Mouse (Mus musculus): ENCODE data around the gene Fmnl1.

Fmnl1 gene

GRCm38 (mm10) chr11:103184891-103185290, 14.0 kb downstream of the Fmnl1 start:
- DNase-seq (ENCODE audit: low read depth), result peak; percentile 74

GRCm38 (mm10) chr11:103192230-103192955, 21.5 kb downstream of the Fmnl1 start:
- DNase-seq (ENCODE audit: low read depth), result no peak

- no peak for DNase-seq (ENCODE audit: low read depth)
Measured at GRCm38 (mm10) chr11:103192956-103193824, 22.3 kb downstream of the Fmnl1 start.

- no peak for DNase-seq (ENCODE audit: low read depth)
Measured at GRCm38 (mm10) chr11:103193825-103194168, 22.9 kb downstream of the Fmnl1 start.

- no peak for DNase-seq (ENCODE audit: low read depth)
Measured at GRCm38 (mm10) chr11:103195236-103195635, 24.3 kb downstream of the Fmnl1 start.

GRCm38 (mm10) chr11:103195656-103196055, 24.7 kb downstream of the Fmnl1 start:
- DNase-seq (ENCODE audit: low read depth), result no peak

GRCm38 (mm10) chr11:103197340-103197739, 26.4 kb downstream of the Fmnl1 start:
- DNase-seq (ENCODE audit: low read depth), result no peak

GRCm38 (mm10) chr11:103198339-103198738, 27.4 kb downstream of the Fmnl1 start:
- DNase-seq (ENCODE audit: low read depth), result no peak

- DNase-seq (ENCODE audit: low read depth), result no peak
Measured at GRCm38 (mm10) chr11:103198911-103199803, 28.2 kb downstream of the Fmnl1 start.

- peak; percentile 94 for DNase-seq (ENCODE audit: low read depth)
Measured at GRCm38 (mm10) chr11:103201664-103202063, 30.8 kb downstream of the Fmnl1 start.

GRCm38 (mm10) chr11:103202376-103202775, 31.5 kb downstream of the Fmnl1 start:
- no peak for DNase-seq (ENCODE audit: low read depth)

GRCm38 (mm10) chr11:103206203-103206602, 35.3 kb downstream of the Fmnl1 start:
- no peak for DNase-seq (ENCODE audit: low read depth)

- no peak for DNase-seq (ENCODE audit: low read depth)
Measured at GRCm38 (mm10) chr11:103208458-103208857, 37.6 kb downstream of the Fmnl1 start, which contains the start of gene 1700023F06Rik. Gene 1700023F06Rik, minus strand, starts transcription at chr11:103208558.

- peak; percentile 57 for DNase-seq (ENCODE audit: low read depth)
Measured at GRCm38 (mm10) chr11:103210291-103210690, 39.4 kb downstream of the Fmnl1 start.

- no peak for DNase-seq (ENCODE audit: low read depth)
Measured at GRCm38 (mm10) chr11:103213712-103214111, 42.8 kb downstream of the Fmnl1 start.

GRCm38 (mm10) chr11:103215355-103215754, 44.4 kb downstream of the Fmnl1 start:
- DNase-seq (ENCODE audit: low read depth), result no peak

GRCm38 (mm10) chr11:103217790-103218516, 47.0 kb downstream of the Fmnl1 start, which contains the start of gene Spata32:
Gene Spata32, minus strand, starts transcription at chr11:103218432.
- no peak for DNase-seq (ENCODE audit: low read depth)

- no peak for DNase-seq (ENCODE audit: low read depth)
Measured at GRCm38 (mm10) chr11:103218517-103218901, 47.6 kb downstream of the Fmnl1 start.

GRCm38 (mm10) chr11:103219259-103219658, 48.4 kb downstream of the Fmnl1 start:
- no peak for DNase-seq (ENCODE audit: low read depth)

- peak; percentile 30 for DNase-seq (ENCODE audit: low read depth)
Measured at GRCm38 (mm10) chr11:103219995-103220394, 49.1 kb downstream of the Fmnl1 start.

GRCm38 (mm10) chr11:103221437-103221836, 50.5 kb downstream of the Fmnl1 start:
- no peak for DNase-seq (ENCODE audit: low read depth)
